Mouse (Mus musculus) naive thymus-derived CD4-positive, alpha-beta T cell, adult 5 months (primary cell): ENCODE measurements around the gene Ankrd55. TPM values are rescaled to one million over a fixed set of nuclear protein-coding genes. Genes with fewer than 3 reads are reported as not detected.

Experiments
- polyA plus RNA-seq: library from polyadenylated mRNA; unstranded; fragments of 100-300 nt; shearing (Covaris generic); gene quantifications from one replicate; pipeline ENCODE4 v1.2.1, GENCODE M21; 2017

Gene Ankrd55
- polyA plus RNA-seq, result 1.3 TPM

GRCm38 (mm10) chr13:112288225-112289178, at the start of gene Ankrd55:
Ankrd55 (plus strand) TSS chr13:112288451.

Other genes with a start within 250 kb of the Ankrd55 start
- gene Il6st, start 175.6 kb downstream of the Ankrd55 start, polyA plus RNA-seq, result 318 TPM